Mouse (Mus musculus) hindbrain, embryonic 11.5 days (tissue): ENCODE data around the gene Flt3l. TPM values are rescaled to one million over a fixed set of nuclear protein-coding genes. Genes with fewer than 3 reads are reported as not detected.
"Not testable (repeated sequence)": the region's sequence is repeated elsewhere in the genome, so short reads cannot be mapped to it uniquely, and the experiment has no call there.

Experiments
- ATAC-seq: fragments of 200-750 bp; cut with Nextera tagmentation; 2 replicates; pipeline ENCODE4 v1.8.0; 2017; ENCODE audit warnings: mild to moderate bottlenecking, moderate TSS enrichment, moderate library complexity; ENCODE audit not compliant: low FRiP score
- DNase-seq: peaks from one replicate; pipeline ENCODE4 v3.0.0-alpha.2; 2015; ENCODE audit warnings: low spot score
- H3K27ac ChIP-seq: fragments of 300-500 bp; sonication (generic); 2 replicates; pipeline ENCODE4 v1.5.1; 2014; ENCODE audit warnings: mild to moderate bottlenecking, low read depth, low read length
- H3K27me3 ChIP-seq: fragments of 300-500 bp; sonication (generic); 2 replicates; pipeline ENCODE4 v1.6.1; 2014; ENCODE audit warnings: mild to moderate bottlenecking, low read length, moderate library complexity, mixed read lengths; ENCODE audit not compliant: control insufficient read depth, insufficient read depth
- H3K36me3 ChIP-seq: fragments of 300-500 bp; sonication (generic); 2 replicates; pipeline ENCODE4 v1.6.1; 2014; ENCODE audit warnings: mild to moderate bottlenecking, low read length, moderate library complexity, mixed read lengths; ENCODE audit not compliant: control insufficient read depth, insufficient read depth
- H3K4me1 ChIP-seq: fragments of 300-500 bp; sonication (generic); replicated peaks from 2 replicates; pipeline ENCODE4 v1.6.1; 2014; ENCODE audit warnings: low read length, mixed read lengths; ENCODE audit not compliant: control insufficient read depth, insufficient read depth
- H3K4me2 ChIP-seq: fragments of 300-500 bp; sonication (generic); replicated peaks from 2 replicates; pipeline ENCODE4 v1.6.1; 2014; ENCODE audit warnings: mild to moderate bottlenecking, low read depth, low read length
- H3K4me3 ChIP-seq: fragments of 300-500 bp; sonication (generic); 2 replicates; pipeline ENCODE4 v1.5.1; 2014; ENCODE audit warnings: low read depth, low read length
- H3K9ac ChIP-seq: fragments of 300-500 bp; sonication (generic); 2 replicates; pipeline ENCODE4 v1.6.1; 2014; ENCODE audit warnings: low read depth, low read length
- H3K9me3 ChIP-seq: fragments of 300-500 bp; sonication (generic); 2 replicates; pipeline ENCODE4 v1.6.1; 2016; ENCODE audit warnings: low read length; ENCODE audit not compliant: control insufficient read depth
- whole genome bisulfite sequencing: fragments of 180-500 bp; shearing (Covaris S2); extraction: QIAGEN DNeasy Blood & Tissue Kit; methylation state at CpG from one replicate; pipeline ENCODE4 v1.1.7; 2014; 5-methylcytosine and 5-hydroxymethylcytosine counted together
- polyA plus RNA-seq: library from polyadenylated mRNA; unstranded; fragments of >200 nt; fragmentation: Nextera tagmentation; extraction: Ambion mirVana; gene quantifications from 2 replicates; pipeline ENCODE4 v1.2.1, GENCODE M21; 2014

Flt3l gene
- polyA plus RNA-seq, 1 experiment from 2014 or later = 1.5 TPM

DNA sequence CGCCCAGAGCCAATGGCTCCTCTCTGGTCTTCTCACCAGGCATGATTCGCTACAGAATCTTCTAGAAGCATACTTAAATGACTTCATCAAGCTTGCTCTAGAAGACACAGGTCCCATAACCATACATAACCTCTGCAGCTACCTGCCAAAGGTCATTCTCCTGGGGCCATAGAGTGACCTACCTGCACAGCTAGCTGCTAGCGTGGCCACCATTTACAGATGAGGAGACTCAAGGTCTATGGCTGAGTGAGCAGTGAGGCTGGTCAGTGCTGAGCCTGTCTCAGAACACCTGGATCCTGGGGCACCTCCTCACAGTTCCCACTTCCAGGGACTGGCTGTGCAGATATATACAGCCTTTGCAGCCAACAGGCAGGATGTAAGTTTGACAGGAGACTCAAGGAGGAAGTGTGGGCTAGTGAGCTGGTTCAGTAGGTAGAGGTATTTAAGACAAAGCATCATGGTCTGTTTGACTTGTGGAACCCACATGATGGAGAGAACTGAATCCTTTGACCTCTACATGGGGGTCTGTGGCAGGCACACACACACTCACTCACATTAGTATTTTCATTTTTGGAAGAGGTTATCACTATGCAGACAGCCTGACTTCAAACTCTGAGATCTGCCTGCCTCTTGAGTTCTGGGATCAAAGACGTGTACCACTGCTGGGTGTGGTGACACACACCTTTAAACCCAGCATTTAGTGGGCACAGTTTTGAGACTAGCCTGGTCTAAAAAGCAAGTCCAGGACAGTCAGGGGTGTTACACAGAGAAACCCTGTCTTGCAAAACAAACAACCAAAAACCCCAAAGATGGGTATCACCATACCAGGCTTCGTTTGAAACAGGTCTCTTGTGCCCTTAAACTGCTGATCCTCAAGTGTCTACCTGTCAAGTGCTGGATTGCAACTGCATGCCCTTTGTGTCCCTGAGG is 16.2 kb downstream of the Flt3l start:
- DNase-seq (no peak), ATAC-seq (no peak)
- Histone ChIP-seq H3K9me3 (no peaks in the 10 kb centered on the region), H3K27ac (no peak overlapping the region), H3K4me1 (no peaks in the 10 kb centered on the region; the same call in none of the 2 replicates), H3K4me3 (no peak overlapping the region), H3K9ac (no peak overlapping the region), H3K27me3 (no peaks in the 10 kb centered on the region), H3K4me2 (no peak overlapping the region), H3K36me3 (peaks cover 27% of the 10 kb centered on the region)
- 86% methylated on average over 5 of the region's 5 CpGs for WGBS

DNA sequence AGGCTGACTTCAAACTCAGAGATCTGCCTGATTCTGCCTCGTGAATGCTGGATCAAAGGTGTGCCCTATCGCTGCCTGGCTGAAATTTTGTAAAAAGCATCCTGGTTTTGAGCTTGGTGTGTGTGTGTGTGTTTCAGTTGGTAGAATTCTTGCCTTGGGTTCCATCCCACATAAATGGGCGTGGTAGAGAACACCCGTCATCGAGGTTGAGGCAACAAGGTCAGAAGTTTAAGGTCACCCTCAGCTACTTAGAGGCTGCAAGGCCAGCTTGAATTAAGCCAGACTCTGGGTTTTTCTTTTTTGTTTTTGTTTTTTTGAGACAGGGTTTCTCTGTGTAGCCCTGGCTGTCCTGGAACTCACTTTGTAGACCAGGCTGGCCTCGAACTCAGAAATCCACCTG is 17.9 kb downstream of the Flt3l start:
- ATAC-seq = no peak
- H3K4me1 ChIP-seq = no peaks in the 10 kb centered on the region; the same call in 1 of the 2 replicates
- H3K27ac ChIP-seq = no peak overlapping the region
- no peaks in the 10 kb centered on the region for H3K9me3 ChIP-seq
- peaks cover 27% of the 10 kb centered on the region for H3K36me3 ChIP-seq
- H3K27me3 ChIP-seq = no peaks in the 10 kb centered on the region
- H3K9ac ChIP-seq = no peak overlapping the region
- WGBS = 86% methylated on average over 6 of the region's 6 CpGs
- no peak overlapping the region for H3K4me2 ChIP-seq
- no peak for DNase-seq
- no peak overlapping the region for H3K4me3 ChIP-seq

DNA sequence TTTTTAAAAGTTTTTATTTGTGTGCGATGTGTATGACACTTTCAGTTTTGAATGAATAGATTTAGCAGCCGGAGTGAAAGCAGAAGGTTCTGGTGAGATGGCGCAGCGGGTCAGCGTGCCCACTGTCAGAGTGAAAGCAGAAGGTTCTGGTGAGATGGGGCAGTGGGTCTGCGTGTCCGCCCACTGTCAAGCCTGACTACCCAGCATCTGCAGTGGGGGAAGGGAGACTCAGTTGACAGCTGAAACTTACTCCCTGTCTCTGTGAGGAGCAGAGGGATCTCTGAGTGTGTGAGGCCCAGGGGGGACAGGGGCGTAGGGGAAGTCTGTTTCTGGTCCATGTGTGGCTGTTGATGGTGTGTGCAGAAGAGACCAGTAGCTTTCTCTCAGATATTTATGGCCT is 18.7 kb downstream of the Flt3l start:
- H3K36me3 ChIP-seq = peaks cover 23% of the 10 kb centered on the region
- no peak for DNase-seq
- H3K9me3 ChIP-seq = no peaks in the 10 kb centered on the region
- no peak overlapping the region for H3K27ac ChIP-seq
- no peaks in the 10 kb centered on the region for H3K27me3 ChIP-seq
- no peak overlapping the region for H3K4me2 ChIP-seq
- 81% methylated on average over 8 of the region's 8 CpGs for WGBS
- no peak for ATAC-seq
- H3K4me3 ChIP-seq = no peak overlapping the region
- H3K4me1 ChIP-seq = no peaks in the 10 kb centered on the region; the same call in 1 of the 2 replicates
- 0 out of 2 replicates have a peak overlapping the region, but pooled peaks have one; percentile 7 for H3K9ac ChIP-seq

DNA sequence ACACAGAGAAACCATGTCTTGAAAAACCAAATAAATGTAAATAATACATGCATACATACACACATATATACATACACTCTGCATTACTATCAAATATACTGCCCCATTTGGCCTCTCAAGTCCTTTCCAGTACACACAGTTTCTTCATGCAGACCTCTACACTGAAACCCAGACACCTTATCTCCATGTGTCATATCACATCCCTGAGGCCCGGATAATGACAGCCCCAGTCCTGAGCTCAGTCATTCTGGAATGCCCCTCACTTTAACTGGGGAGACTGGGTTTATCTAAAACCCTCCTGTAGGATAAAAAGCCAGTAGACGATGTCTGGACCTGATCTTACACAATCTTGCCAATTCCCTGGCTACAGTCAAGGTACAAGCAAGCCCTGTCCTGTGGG is 22.8 kb downstream of the Flt3l start:
- ATAC-seq = no peak
- Histone ChIP-seq H3K36me3 (no peaks in the 10 kb centered on the region), H3K27me3 (no peaks in the 10 kb centered on the region), H3K4me2 (no peak overlapping the region), H3K27ac (no peak overlapping the region), H3K9ac (no peak overlapping the region), H3K4me3 (no peak overlapping the region), H3K4me1 (no peaks in the 10 kb centered on the region), H3K9me3 (no peaks in the 10 kb centered on the region)
- WGBS = 79% methylated on average over 2 of the region's 2 CpGs
- DNase-seq = no peak

DNA sequence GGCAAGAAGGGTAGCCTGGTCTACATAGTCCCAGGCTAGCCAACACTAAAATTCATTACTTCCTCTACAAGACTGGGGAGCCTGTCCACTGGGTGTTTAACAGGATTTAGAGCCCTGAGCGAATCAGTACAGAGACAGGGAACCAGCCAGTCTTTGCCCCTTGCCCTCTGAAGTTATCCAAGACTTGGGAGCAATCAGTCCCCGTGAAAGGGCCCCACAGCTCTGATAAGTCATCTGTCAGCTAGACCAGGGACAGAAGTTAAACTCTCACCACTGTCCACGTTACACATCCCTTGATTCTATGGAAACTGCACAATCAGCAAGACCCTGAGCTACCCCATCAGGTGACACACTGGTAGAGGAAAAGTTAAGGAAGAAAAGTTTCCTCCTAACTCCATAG is 23.7 kb downstream of the Flt3l start:
- Histone ChIP-seq H3K4me1 (no peaks in the 10 kb centered on the region), H3K4me3 (no peak overlapping the region), H3K36me3 (no peaks in the 10 kb centered on the region), H3K27me3 (no peaks in the 10 kb centered on the region), H3K9ac (no peak overlapping the region), H3K9me3 (no peaks in the 10 kb centered on the region), H3K4me2 (no peak overlapping the region), H3K27ac (no peak overlapping the region)
- ATAC-seq (no peak), DNase-seq (no peak)
- 71% methylated on average over 3 of the region's 3 CpGs for WGBS

DNA sequence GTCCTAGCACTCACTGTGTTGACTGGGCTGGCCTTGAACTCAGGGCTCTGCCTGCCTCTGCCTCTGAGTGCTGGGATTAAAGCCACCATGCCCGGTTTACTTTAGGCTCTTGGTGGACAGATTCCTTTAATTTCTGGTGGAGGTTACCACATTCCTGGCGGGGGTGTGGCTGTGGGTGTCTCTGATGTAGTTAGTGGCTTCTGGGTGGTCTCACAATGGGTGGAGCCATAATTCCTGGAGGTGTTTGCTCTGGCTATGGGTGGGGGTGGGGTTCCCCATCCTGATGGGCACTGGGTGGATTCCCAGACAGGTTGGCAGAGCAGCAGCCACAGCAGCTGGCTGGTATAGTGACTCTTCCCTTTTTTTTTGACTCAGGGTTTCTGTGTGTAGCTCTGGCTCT is 24.3 kb downstream of the Flt3l start:
- DNase-seq (no peak), ATAC-seq (no peak)
- no peak overlapping the region for H3K9ac ChIP-seq
- H3K4me2 ChIP-seq = no peak overlapping the region
- H3K27ac ChIP-seq = no peak overlapping the region
- no peaks in the 10 kb centered on the region for H3K27me3 ChIP-seq
- no peaks in the 10 kb centered on the region for H3K4me1 ChIP-seq
- no peak overlapping the region for H3K4me3 ChIP-seq
- no peaks in the 10 kb centered on the region for H3K36me3 ChIP-seq
- H3K9me3 ChIP-seq = no peaks in the 10 kb centered on the region
- WGBS = 63% methylated on average over 2 of the region's 2 CpGs

DNA sequence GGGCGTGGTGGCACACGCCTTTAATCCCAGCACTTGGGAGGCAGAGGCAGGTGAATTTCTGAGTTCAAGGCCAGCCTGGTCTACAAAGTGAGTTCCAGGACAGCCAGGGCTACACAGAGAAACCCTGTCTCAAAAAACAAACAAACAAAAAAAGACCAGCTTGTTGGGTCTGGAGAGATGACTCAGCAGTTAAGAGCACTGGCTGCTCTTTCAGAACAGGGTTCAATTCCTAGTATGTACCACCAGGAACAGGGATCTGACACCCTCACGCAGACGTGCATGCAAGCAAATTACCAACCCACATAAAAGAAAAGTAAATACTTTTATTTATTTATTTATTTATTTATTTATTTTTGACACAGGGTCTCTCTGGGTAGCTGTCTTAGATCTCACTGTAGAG is 26.1 kb downstream of the Flt3l start:
- H3K4me1 ChIP-seq, H3K4me3 ChIP-seq, H3K4me2 ChIP-seq, H3K9ac ChIP-seq, H3K36me3 ChIP-seq, H3K9me3 ChIP-seq, H3K27ac ChIP-seq, H3K27me3 ChIP-seq, ATAC-seq, DNase-seq: not testable (repeated sequence)
- WGBS = 94% methylated on average over 4 of the region's 4 CpGs

DNA sequence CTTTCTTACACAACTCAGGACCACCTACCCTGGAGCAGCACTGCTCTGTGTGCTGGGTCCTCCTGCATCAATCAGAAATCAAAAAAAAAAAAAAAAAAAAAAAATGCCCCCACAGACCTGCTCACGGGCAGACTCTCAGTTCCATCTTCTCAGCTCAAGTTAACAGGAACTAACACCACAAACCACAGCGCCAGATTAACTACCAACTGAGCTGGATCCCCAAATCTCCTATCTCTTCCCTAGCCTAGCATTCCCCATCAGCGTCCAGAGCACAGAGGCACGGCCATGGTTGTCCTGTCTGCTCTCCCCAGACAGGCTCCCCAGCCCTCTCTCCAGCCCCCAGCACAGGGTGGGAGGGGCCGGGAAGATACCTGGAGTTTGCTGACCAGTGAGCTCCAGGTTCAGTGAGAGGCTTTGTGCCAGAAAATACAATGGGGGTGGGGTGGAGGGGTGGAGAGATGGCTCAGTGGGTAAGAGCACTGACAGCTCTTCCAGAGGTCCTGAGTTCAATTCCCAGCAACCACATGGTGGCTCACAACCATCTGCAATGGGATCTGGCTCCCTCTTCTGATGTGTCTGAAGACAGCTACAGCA is 29.1 kb downstream of the Flt3l start:
- no peak overlapping the region for H3K9ac ChIP-seq
- no peaks in the 10 kb centered on the region for H3K27me3 ChIP-seq
- H3K36me3 ChIP-seq = no peaks in the 10 kb centered on the region
- H3K4me1 ChIP-seq = no peaks in the 10 kb centered on the region
- H3K9me3 ChIP-seq = no peaks in the 10 kb centered on the region
- no peak overlapping the region for H3K4me2 ChIP-seq
- H3K27ac ChIP-seq = no peak overlapping the region
- H3K4me3 ChIP-seq = no peak overlapping the region
- WGBS = 59% methylated on average over 5 of the region's 5 CpGs
- no peak for DNase-seq
- ATAC-seq = no peak

DNA sequence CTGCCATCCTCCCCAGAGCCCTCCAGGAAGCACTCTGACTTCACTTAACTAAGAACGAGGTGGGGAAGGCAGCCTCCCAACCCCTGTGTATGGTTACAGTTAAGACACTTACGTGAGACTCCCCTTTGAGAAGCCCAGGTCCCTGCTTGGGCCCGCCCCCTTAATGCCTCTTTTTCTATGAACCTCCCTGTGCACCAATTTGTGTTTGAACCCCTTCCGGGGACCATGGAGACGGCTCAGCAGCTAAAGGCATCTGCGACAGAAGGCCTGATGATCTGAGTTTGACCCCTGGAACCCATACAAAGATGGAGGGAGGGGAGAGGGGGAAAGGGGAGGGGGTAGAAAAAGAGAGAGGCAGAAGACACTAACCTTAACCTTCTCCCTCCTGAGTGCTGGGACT is 29.8 kb downstream of the Flt3l start:
- no peak overlapping the region for H3K9ac ChIP-seq
- no peak overlapping the region for H3K27ac ChIP-seq
- no peak overlapping the region for H3K4me3 ChIP-seq
- H3K27me3 ChIP-seq = no peaks in the 10 kb centered on the region
- H3K36me3 ChIP-seq = no peaks in the 10 kb centered on the region
- no peaks in the 10 kb centered on the region for H3K4me1 ChIP-seq
- ATAC-seq (peak; percentile 30; the same call in 1 of the 2 replicates), DNase-seq (peak; percentile 45)
- no peaks in the 10 kb centered on the region for H3K9me3 ChIP-seq
- H3K4me2 ChIP-seq = no peak overlapping the region
- WGBS = 24% methylated on average over 6 of the region's 6 CpGs
